Mouse (Mus musculus) testis, postnatal 14 days (tissue): ENCODE measurements around the gene Cfap97d1.

Experiments used
- DNase-seq: peaks from one replicate; pipeline ENCODE4 v3.0.0; 2021; ENCODE audit warnings: low spot score

Gene Cfap97d1

GRCm38 (mm10) chr11:101984054-101985025 lies at the start of gene Cfap97d1:
TSS of gene Cfap97d1 (plus strand) at chr11:101984279.
- DNase-seq, result peak; percentile 86

DNA sequence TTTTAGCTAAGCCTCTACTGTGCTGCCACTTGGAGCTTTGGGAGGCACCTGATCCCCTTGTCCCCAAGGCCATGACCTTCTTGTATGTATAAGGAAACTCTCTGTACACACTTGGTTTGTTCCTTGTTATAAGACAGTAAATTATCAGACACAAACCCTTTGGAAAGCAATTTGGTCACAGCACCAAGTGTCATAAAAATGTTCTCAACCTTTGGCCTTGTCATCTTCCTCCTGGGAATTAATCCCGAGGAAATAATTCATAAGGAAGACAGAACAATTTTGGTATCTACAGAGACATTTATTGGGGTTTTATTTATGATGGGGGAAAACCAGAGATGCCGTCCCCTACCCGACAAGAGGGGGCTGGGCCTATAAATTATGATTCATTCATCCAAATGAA lies 48.3 kb upstream of the Cfap97d1 start:
- no peak for DNase-seq

DNA sequence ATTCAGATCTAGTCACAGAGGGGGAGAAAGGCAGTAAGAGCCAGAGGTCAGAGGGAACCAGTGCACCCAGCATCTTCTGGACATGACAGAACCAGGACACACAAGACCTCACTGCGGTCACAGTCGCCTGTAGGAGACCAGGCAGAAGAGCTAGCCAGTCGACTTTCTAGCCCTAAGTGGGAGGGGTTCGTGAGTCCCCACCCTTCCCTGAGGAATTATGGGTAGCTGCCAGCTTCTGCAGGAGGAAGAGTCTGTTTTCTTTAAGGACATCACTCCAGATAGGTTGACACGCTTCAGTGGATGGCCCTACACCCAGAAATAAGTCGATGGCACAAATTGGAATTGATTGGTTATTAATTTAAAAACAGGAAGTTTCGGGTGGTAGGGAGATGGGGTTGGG lies 47.7 kb upstream of the Cfap97d1 start:
- DNase-seq, result no peak

- no peak for DNase-seq
These were observed 47.0 kb upstream of the Cfap97d1 start for GRCm38 (mm10) chr11:101937108-101937507.

GRCm38 (mm10) chr11:101943055-101943454 lies 41.0 kb upstream of the Cfap97d1 start:
- no peak for DNase-seq

- DNase-seq, result no peak
These were observed 37.6 kb upstream of the Cfap97d1 start for GRCm38 (mm10) chr11:101946525-101946924.

- DNase-seq, result no peak
These were observed 34.1 kb upstream of the Cfap97d1 start for GRCm38 (mm10) chr11:101950021-101950420.

GRCm38 (mm10) chr11:101952541-101953341 lies 31.3 kb upstream of the Cfap97d1 start:
- DNase-seq, result no peak

DNA sequence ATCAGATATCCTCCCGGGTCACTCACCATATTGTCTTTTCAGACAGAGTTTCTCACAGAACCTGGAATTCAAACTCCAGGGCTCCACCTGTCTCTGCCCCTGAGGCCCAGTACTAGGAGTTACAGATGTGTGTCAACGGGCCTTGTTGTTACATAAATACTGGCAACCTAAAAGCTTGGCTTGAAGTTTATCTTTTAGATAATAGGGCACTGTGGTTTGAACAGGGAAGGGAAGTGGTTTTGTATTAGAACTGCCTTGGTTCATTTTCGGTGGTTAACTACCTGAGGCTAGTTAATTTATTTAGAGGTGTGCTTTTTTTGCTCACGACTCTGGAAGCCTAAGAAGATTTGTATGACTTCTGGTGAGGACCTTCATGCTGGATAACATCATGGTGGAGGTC lies 30.6 kb upstream of the Cfap97d1 start:
- no peak for DNase-seq

GRCm38 (mm10) chr11:101957476-101957875 lies 26.6 kb upstream of the Cfap97d1 start:
- no peak for DNase-seq

DNA sequence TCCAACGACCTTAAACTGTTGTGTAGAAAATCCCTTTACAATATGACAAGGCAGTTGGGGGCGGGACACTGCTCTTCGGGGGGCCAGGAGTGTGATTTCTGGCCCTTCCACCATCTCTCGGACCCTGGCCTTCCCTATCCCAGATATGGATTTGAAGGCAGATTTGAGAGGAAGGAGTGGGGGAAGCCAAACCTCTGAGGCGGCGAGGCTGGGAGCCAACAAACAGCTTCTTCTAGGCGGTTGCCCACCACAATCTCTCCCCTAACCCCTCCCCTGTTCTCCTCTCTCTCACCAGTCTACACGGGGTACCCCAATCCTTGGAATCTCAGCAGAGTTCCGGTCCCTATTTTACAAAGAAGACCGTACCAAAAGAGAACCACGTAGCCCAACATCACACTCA lies 21.0 kb upstream of the Cfap97d1 start:
- no peak for DNase-seq

- DNase-seq, result peak; percentile 33
These were observed 20.4 kb upstream of the Cfap97d1 start for GRCm38 (mm10) chr11:101963473-101964291.

GRCm38 (mm10) chr11:101964647-101965046 lies 19.4 kb upstream of the Cfap97d1 start:
- no peak for DNase-seq

GRCm38 (mm10) chr11:101965553-101965952 lies 18.5 kb upstream of the Cfap97d1 start:
- no peak for DNase-seq

- DNase-seq, result no peak
These were observed 17.0 kb upstream of the Cfap97d1 start, which contains the start of gene Sost for GRCm38 (mm10) chr11:101966965-101967614. TSS of gene Sost (minus strand) at chr11:101967015.

GRCm38 (mm10) chr11:101968311-101968710 lies 15.8 kb upstream of the Cfap97d1 start:
- DNase-seq, result no peak

GRCm38 (mm10) chr11:101968791-101969190 lies 15.3 kb upstream of the Cfap97d1 start:
- DNase-seq, result peak; percentile 61

GRCm38 (mm10) chr11:101969835-101970234 lies 14.2 kb upstream of the Cfap97d1 start:
- no peak for DNase-seq

- DNase-seq, result no peak
These were observed 12.7 kb upstream of the Cfap97d1 start for GRCm38 (mm10) chr11:101971410-101971809.

GRCm38 (mm10) chr11:101972097-101972496 lies 12.0 kb upstream of the Cfap97d1 start:
- no peak for DNase-seq

GRCm38 (mm10) chr11:101972651-101973050 lies 11.4 kb upstream of the Cfap97d1 start:
- DNase-seq, result no peak
